Mouse (Mus musculus): ENCODE results near the gene Olfr552.

- TF ChIP-seq CTCF (IDR thresholded peaks at IDR 0.05; ENCODE audit: borderline replicate concordance, control insufficient read depth, extremely low read depth, insufficient read depth, low read length, poor library complexity): no peak
- TF ChIP-seq POLR2A (IDR thresholded peaks at IDR 0.05; ENCODE audit: control insufficient read depth, extremely low read depth, insufficient read depth, low read length, poor library complexity): no peak
Measured at GRCm38 (mm10) chr7:102553279-102553678, 44.3 kb upstream of the Olfr552 start.

Data from thymus, adult 2 months (tissue).